Mouse (Mus musculus) gonadal fat pad, adult 2 months (tissue): Measurements from ENCODE around the gene Sprtn. TPM values are rescaled to one million over a fixed set of nuclear protein-coding genes. Genes with fewer than 3 reads are reported as not detected.

Experiments
- DNase-seq: peaks from one replicate; pipeline ENCODE4 v3.0.0-alpha.2; 2012; ENCODE audit warnings: low read depth
- polyA plus RNA-seq: library from polyadenylated mRNA; depleted of rRNA; stranded (reverse); fragments of >200 nt; gene quantifications from 2 replicates; pipeline ENCODE4 v1.2.3, GENCODE M21; 2012; rRNA removed

Gene Sprtn
- 14.8 and 16.2 TPM in 2 replicates for polyA plus RNA-seq

DNA sequence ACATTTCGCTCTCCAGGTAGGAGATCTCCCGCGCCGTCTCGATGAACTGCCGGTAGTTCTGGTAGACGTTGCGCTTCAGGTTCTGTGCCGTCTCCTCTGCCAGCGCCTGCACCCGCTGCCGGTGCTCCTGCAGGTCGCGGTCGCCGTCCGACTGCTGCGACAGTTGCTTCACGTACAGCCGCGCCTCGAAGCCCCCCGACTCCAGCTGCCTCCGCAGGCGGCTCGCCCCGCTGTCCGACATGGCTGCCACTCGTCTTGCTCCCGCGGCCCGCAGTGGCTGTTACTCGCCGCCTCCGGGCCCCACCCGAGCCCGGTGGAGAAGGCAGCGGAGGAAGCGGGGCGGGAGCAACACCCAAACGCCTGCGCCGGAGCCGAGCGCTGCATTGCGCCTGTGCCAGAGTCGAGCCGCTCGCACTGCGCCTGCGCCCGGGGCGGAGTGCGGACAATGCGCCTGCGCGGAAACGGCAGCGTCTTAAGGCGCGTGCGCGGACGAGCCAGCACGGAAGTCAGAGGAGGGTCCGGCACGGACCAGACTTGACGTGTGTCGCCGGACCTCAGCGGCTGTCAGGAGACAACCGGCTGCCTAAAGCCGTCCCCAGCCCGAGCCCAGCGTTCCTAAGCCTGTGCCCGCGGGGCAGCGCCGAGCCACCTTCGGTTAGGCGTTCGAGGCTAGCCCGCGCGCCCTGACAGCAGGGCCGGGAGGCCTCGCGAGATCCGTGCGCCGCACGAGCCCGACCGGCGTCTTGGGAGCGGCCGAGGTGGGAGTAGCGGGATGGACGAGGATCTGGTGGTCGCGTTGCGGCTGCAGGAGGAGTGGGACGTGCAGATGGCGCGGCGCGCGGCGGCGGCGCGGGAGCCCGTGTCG is at the start of gene Sprtn, which contains the start of gene Exoc8:
TSS of gene Sprtn (plus strand) at position 501 of the 865 bp plus-strand sequence.
TSS of gene Exoc8 (minus strand) at position 320 of the 865 bp plus-strand sequence.
- peak; percentile 38 for DNase-seq

DNA sequence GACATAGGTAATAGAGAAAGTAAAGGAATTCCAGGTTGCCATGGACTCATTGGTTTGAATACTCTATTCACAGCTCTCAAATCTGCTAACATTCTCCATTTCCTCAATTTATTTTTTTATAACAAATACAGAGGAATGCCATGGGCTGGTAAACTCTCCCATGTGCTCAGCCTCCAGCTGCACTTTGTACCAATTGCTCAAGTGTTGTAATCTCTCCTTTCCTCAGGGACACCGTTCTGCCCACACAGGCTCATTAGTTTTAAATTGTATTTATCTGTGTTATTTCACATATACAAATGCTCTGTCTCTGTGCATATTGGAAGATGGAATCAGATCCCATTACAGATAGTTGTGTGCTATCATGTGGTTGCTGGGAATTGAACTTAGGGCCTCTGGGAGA is 44.2 kb upstream of the Sprtn start:
- no peak for DNase-seq

DNA sequence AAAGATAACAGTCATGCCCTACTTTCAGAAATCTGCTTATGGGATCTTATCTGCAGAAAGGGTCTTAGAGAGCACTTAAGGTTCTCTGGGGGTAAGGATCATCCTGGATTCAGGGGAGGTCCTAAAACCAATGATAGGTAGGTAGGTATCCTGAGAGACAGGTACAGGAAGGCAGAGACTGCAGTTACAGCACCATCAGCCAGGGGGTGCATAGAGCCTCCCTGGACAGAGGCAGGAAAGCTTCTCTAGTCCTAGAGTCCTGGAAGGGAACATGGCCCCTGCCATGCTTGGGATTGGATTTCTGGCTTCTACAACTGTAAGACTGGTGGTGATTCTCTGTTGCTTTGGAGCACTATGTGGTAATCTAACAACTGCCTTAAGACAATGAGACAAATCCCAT is 38.2 kb upstream of the Sprtn start:
- DNase-seq = no peak

DNA sequence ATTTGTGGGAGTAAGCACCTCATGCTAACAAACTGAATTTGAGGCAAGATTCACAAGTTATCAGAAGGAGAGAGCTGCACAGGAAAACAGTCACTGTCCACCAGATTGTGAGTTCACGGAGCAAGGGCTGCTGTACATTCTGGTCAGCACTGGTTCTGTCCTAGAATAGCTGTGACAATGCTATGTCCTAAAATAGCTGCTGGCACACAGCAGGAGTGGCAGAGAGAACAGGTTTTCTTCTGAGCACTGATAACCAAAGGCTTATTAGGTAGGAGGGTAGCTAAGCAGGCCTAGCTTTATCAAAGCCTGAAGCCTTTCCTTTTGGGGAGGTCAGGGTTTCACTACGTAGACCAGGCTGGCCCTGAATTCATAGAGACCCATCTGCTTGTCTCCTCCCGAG is 37.5 kb upstream of the Sprtn start:
- DNase-seq = no peak

DNA sequence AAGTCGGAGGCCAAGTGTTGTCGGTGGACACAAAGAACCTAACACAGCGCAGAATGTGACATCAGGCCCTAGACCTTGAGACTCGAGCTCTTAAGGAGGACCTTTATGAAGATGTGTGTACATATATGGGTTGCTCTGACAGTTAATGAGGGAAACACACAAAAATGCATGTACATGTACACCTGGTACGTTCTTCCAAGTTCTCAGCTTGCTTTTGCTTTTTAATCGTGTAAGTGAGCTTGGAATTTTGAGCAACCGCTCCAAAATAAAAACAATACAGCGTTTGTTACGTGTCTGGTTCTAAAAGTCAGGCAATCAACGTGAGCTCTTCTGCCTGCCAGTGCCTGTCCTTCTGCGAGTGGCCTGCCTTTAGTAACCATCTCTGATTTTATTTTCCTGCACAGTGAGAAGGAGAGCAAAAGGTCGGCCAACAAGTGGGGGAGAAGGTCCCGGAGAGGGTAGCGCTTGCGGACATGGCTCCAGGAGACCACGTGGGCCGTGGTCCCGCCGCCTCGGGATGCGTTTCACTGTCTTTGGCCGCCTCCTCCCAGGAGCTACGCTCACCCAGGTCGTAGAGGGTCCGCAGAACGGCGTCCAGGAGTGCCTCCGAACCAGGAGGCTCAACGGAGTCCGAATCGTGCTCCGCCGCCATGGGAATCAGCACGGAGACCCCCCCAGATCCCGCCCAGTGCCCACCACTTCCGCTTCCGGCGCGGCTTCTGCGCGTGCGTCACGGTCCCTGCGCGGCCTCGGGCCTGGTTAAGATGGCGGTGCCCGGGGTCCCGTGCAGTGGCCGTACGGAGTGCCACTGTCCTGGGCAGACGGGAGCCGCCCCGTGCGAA is 35.1 kb upstream of the Sprtn start, which contains the start of the genes Gnpat and 2810004N23Rik:
TSS of gene Gnpat (plus strand) at position 713 of the 842 bp plus-strand sequence.
TSS of gene 2810004N23Rik (minus strand) at position 800 of the 842 bp plus-strand sequence.
- no peak for DNase-seq

DNA sequence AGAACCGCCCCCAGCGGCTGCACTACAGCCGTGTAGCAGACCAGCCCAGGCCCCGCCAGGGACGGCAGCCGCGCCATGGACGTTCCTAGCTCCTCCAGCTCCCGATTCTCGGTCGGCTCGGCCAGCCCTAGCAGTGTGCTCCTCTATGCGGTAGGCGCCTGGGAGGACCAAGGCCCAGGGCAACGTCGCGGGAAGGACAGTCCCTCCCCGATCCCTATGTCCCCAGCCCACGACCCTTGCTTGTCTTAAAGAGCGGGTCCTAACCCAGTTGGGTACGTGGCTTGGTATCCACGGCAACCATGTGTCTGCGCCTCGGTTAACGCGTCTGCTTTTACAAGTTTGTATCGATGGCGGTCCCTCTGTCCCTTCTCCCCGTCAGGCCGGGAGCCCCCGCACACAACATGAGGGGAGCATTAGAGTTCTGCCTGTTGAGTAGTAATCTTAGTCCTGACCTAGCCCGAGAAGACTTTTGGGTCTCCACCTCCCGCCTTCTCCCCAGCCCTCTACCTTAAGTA is 34.5 kb upstream of the Sprtn start:
- no peak for DNase-seq

DNA sequence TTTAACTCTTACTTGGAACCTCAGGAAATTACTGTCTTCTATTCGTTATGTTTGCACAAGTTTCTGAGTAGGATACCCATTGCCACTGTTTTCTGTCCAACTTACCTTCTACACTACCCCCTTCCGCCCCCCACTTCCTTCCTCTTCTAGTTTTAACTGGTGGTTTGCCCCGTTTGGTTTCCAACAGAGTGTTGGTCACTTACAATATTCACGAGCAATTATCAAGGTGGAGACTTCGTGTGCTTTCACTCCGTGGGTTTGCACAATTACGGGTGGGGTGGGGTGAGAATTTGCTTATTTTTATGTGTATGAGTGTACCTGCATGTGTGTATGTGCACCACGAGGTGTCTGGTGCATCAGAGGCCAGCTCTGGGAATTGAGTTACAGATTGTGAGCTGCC is 34.0 kb upstream of the Sprtn start:
- DNase-seq = no peak

DNA sequence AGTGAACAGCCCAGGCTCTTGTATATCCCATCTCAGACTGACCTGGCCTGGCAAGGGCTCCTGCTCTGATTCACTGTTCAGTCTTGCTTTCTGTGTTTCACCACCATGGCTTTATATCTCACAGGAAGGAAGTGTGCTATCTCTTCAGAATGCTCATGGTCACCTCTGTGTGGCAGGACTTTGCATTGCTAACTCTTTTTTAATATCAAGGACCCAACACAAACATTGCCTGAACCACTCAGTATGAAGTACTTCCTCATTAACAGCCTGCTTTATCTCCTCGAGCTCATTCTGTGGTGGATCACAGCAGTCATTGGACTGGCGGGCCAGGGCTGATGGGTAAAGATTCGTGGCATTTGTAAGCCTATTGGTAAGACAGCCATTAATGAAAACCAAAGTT is 31.0 kb upstream of the Sprtn start:
- DNase-seq = no peak

DNA sequence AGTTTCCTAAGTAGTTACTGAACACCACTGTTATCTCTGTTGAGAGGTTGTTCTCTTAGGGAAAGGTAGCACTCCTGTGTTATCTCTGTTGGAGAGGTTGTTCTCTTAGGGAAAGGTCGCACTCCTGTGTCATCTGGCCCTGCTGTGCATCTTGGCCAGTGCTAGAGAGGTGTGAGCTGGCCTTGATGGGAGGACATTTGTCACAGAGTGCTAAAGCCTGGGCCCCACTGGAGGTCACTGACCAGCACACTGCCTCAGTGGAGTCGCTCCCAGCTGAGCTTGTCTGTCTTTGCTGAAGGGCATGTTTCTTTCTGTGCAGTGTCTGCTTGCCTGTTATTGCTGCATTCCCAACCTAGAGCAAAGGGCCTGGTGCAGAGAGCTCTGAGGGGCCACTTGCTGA is 30.6 kb upstream of the Sprtn start:
- no peak for DNase-seq

DNA sequence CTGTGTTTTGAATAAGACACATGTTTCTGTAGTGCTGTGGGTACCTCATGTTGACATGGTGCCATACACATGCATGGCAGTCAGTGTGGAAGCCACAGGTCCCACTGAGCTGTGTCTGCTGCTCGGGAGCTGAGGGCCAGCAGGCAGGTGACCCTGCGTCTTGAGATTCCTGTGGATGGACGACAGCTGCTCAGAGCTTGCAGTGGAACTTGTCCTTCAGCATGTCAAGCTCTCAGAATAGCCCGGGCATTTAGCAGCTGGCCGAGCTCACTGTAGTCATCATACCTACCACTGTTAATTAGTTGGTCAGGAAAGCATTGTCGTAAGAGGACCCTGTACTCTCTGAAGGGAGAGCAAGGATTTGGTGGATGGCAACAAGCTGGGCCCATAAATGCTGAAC is 28.0 kb upstream of the Sprtn start:
- DNase-seq = no peak

DNA sequence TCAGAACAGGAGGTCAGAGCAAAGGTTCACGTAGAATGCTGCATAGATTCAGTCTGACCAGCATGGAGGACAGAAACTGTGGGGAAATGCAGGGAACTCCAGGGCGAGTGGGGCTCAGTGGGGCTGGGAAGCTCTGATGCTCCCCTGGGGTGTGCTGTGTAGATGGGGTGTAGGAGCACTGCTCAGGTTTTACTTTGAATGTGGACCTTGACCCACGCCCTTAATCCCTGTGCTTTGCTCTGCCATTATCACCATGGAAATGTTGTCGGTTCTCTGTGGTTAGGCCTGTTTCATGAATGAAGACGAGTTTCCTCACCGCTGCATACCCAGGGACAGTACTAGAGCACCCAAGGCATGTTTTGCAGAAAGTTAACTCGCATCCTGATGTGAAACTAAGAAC is 26.2 kb upstream of the Sprtn start:
- DNase-seq = no peak

DNA sequence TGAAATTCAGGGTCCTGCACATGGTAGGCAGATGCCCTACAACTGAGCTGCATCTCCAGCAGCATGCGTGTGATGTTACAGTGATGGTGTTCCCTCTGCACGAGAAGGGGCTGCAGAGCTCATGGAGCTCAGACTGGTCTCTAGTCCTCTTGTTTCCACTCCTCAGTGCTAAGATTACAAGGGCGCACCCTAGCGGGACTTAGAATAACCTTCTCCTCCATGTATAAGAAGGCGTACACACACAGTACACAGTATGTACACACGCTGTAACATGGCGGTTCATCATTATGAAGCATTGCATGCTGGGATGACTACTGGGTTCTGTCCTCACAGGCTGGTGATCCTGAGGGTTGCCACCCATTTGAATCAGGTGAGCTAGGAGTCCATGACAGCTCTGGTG is 25.6 kb upstream of the Sprtn start:
- no peak for DNase-seq

DNA sequence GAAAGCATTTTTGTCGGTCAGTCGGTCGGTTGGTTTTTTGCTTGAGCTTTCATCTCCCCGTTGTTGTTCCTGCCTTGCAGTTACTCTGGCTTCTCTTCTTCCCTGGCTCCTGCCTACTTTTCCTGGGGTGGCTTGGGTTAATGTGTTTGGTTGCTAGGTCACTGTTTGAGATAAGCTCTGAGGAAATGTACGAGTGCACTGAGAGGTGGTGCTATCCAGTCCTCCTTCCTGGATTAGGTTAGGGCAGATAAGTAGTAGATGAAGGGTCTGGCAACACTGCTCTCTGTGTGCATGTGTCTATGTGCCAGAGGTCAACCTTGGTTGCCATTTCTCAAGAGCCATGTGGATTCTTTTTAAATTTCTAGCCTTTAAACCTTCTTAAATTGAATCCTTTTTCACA is 25.0 kb upstream of the Sprtn start:
- DNase-seq = no peak

DNA sequence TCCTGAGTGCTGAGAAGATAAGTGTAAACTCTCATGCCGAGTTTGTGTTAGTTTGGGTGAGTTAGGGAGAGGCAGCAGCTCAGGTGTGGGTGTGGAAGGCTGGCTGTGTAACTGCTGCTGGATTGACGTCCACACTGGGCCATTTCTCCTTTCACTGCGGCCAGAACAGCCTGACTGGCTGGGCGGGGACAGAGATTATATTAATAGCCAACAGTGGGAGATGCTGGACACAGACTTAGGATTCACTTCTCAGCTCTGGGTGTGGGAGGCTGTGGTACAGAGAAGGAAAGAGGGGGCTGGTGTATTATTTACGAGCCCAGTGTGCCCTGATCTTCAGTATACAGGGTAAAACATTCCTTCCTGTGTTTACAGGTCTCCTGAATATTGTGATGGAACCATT is 19.5 kb upstream of the Sprtn start:
- DNase-seq = no peak

DNA sequence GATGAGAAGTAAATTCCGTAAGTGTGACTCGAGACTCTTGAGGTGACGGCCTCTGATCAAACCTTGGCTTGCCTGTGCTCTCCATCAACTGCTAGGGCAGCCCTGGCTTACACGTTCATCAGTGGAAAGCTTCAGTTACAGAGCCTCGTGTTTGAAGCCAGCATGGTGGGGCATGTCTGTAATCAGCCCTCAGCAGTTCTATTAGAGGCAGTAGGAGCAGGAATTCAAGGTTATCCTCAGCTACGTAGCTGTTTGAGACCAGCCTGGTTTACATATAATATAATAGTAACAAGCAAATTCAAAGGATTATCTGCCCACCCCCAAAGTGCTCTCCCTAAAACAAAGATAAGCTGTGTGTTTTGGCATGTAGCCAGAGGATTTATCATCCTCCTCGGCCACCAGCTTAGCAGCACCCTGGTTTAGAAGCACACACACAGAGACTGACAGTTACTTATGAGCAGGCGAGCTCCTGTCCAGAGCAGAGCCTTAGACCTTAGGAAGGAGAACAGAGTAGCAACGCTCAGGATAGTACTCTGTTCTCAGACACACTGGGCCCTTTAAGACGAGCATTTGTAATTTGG is 18.6 kb upstream of the Sprtn start:
- no peak for DNase-seq

DNA sequence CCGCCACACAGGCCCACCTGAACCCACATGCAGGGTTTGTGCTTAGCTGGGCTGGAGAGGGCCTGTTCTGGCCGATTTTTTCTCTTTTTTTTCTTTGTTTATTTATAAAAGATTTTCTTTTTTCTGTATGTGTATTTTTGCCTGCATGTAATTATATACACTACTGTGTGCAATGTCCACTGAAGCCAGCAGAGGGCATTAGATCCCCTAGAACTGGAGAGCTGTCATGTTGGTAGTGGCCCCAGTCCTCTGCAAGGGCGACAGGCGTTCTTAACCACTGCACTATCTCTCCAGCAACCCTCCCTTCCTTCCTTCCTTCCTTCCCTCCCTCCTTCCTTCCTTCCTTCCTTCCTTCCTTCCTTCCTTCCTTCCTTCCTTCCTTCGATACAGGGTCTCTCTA is 9.3 kb upstream of the Sprtn start:
- DNase-seq = no peak

DNA sequence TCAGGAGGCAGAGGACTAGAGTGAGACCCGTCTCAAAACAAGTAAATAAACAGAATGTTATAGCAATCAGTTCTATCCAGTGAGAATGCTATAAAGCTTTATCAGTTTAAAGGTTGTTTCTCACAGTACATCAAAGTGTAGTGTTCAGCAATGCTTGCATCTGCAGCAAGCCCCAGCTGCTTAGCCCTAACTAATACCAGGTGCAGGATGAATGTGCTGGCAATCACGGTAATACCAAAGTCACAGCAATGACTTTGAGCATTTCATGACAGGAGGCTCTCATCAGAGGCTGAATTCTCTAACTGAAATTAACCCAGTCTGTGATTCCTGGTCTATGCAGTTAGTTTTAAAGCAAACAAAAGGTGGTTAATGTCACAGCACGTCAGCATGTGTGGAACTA is 5.1 kb upstream of the Sprtn start:
- DNase-seq = no peak

DNA sequence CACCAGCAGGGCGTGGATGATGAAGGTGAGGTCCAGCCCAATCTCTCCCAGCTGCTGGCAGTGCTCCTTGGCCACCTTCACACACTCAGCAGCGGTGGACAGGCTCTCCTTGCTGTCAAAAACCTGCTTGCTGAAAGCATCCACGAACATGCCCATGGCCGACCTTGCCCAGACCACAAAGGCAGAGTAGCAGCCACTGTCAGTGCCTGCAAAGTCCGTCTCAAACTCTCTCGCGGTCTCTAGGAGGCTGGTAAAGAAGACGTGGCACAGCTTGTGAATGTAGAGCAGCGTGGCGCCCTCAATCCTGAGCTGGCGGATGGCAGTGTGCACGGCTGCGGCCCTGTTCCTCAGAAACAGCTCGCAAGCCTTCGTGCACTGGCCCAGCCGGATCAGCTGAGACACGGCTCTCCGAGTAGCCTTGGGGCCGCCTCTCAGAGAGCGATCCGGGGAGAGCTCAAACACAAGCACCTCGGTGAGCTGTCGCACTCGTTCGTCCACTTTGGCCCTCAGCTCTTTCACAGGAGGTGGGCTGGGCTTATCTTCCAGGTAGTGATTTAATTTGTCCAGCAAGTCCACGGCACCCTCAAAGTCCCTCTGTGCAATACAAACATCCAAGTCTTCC is 1.6 kb upstream of the Sprtn start:
- DNase-seq = no peak

DNA sequence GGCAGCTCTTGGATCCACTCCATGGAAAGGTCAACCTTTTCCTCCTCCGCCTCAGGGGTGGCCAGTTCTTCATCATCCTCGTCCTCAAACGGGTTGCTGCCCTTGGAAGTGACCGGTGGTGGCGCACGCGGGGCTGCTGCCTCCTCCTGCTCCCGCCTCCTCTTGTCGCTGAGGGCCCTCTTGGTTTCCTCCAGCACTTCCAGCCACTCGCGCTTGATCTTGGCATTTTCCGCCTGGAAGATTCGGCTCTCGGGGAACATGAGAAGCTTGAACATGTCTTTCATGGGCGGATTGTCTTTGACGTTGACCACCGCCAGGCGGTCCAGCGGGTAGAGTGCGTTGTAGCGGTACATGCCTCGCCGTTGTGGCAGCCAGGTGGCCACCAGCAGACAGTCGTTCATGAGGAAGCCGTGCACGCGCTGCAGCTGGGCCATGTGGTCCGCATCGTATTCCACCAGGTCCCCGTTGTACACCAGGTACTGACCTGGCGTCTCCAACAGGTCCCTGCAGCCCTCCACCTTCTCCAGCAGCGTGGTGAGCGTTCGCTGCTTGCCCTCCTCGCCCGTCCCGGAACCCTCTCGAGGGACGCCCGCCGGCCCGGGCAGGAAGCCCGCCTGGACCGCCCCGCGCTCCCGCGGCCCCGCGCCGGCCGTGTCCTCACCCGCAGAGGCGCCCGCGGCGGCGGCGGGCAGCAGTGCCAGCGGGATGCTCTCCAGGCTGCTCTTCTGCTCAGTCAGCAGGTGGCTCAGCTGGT is 877 bp upstream of the Sprtn start:
- peak; percentile 19 for DNase-seq

DNA sequence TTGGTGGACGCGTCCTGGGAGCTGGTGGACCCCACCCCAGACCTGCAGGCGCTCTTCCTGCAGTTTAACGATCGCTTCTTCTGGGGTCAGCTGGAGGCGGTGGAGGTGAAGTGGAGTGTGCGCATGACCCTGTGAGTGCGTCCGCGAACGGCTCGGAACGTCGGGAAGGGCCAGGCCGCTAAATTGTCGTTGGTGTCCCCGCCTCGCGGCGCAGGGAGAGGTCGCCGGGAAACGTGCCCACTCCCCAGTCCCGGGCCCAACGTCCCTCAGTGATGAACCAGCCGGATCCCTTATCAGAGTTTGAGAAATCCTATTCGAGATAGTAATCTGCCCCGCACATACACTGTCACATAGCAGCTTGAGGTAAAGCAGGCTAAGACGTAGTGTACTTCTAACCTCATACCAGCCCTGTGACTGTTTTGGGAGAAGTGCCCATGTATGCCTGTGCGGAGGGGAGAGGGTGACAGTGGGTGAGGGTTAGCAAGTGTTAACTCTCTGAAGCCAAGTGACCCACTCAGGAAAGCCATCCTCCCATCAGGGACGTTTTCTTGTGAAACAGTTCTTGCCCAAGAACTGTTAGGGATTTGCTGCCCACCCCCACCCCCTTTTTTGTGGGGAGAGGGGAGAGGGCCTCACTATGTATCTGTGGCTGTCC is 692 bp downstream of the Sprtn start:
- no peak for DNase-seq
